Mouse (Mus musculus) thymus, adult 2 months (tissue): ENCODE measurements around the gene Plxna1. TPM values are rescaled to one million over a fixed set of nuclear protein-coding genes. Genes with fewer than 3 reads are reported as not detected.
A peak's percentile ranks its signal among the peaks of the same experiment; 100 is the strongest.

Experiments used
- DNase-seq: peaks from one replicate; pipeline ENCODE4 v3.0.0; 2021
- H3K27ac ChIP-seq: fragments of 200-500 bp; 2 replicates; pipeline ENCODE4 v1.5.1; 2012; ENCODE audit warnings: low read length, control low read depth; ENCODE audit not compliant: control insufficient read depth, insufficient read depth
- H3K27me3 ChIP-seq: fragments of 200-500 bp; 2 replicates; pipeline ENCODE4 v1.6.1; 2012; ENCODE audit warnings: mild to moderate bottlenecking, low read length, moderate library complexity, mixed read lengths; ENCODE audit not compliant: control insufficient read depth, insufficient read depth
- H3K36me3 ChIP-seq: fragments of 200-500 bp; 2 replicates; pipeline ENCODE4 v1.6.1; 2012; ENCODE audit warnings: mild to moderate bottlenecking, low read length, moderate library complexity; ENCODE audit not compliant: control insufficient read depth, insufficient read depth
- H3K4me1 ChIP-seq: fragments of 200-500 bp; replicated peaks from 2 replicates; pipeline ENCODE4 v1.6.1; 2012; ENCODE audit warnings: low read length; ENCODE audit not compliant: control insufficient read depth, insufficient read depth
- H3K4me3 ChIP-seq: fragments of 200-500 bp; 2 replicates; pipeline ENCODE4 v1.5.1; 2012; ENCODE audit warnings: mild to moderate bottlenecking, low read length, control low read depth, moderate library complexity; ENCODE audit not compliant: control insufficient read depth, insufficient read depth
- CTCF ChIP-seq: fragments of 200-500 bp; IDR thresholded peaks from 2 replicates; pipeline ENCODE4 v1.5.1; 2012; ENCODE audit warnings: mild to moderate bottlenecking, control low read depth, low read length, moderate library complexity, borderline replicate concordance; ENCODE audit not compliant: control insufficient read depth, poor library complexity, insufficient read depth; ENCODE audit errors: extremely low read depth
- POLR2A ChIP-seq: fragments of 200-500 bp; IDR thresholded peaks from 2 replicates; pipeline ENCODE4 v1.6.1; 2012; ENCODE audit warnings: mild to moderate bottlenecking, low read length, control low read depth, moderate library complexity; ENCODE audit not compliant: control insufficient read depth, poor library complexity, insufficient read depth; ENCODE audit errors: extremely low read depth
- WGBS: fragments of 180-500 bp; shearing (Covaris S2); methylation state at CpG from one replicate; pipeline ENCODE4 v1.1.7; 2018; 5-methylcytosine and 5-hydroxymethylcytosine counted together
- polyA plus RNA-seq: library from polyadenylated mRNA; depleted of rRNA; stranded (reverse); fragments of >200 nt; gene quantifications from 2 replicates; pipeline ENCODE4 v1.2.3, GENCODE M21; 2012

Plxna1 gene
- polyA plus RNA-seq, 1 experiment, result 51.5 TPM

DNA sequence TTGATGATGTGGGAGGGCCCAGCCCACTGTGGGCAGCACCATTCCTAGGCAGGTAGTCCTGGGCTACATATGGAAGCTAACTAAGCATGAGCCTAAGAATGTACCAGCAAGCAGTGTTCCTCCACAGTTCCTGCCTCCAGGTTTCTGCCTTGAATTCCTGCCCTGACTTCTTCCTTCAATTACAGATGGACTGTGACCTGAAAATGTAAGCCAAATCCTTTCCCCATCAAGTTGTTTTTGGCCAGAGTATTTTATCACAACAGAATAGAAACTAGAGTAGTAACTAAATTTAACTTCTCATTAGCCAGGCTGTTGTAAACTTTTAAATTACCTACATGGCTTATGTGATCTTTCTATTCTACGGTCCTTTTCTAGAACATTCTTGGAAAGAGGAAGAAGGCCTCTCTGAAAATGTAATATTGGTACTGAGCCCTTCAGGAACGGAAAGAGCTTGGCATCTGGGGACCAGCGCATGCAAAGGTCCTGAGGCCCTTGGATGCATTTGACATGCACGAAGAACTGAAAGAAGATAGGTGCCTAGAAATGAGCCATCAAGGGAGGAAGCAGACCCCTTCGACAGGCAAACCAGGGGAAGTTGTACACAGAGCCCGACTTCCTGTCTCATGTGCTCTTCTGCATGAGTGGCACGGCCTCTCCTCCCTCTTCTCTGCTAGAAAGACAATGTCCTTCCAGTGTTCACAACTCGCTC is 66.3 kb downstream of the Plxna1 start:
- TF ChIP-seq POLR2A (no peak), CTCF (no peak)
- H3K4me1 ChIP-seq, result peaks cover 6% of the 10 kb centered on the region
- H3K27me3 ChIP-seq, result no peaks in the 10 kb centered on the region
- WGBS, result 39% methylated on average over 8 of the region's 8 CpGs
- no peak overlapping the region for H3K4me3 ChIP-seq
- DNase-seq, result no peak
- no peak overlapping the region for H3K27ac ChIP-seq
- H3K36me3 ChIP-seq, result no peaks in the 10 kb centered on the region

DNA sequence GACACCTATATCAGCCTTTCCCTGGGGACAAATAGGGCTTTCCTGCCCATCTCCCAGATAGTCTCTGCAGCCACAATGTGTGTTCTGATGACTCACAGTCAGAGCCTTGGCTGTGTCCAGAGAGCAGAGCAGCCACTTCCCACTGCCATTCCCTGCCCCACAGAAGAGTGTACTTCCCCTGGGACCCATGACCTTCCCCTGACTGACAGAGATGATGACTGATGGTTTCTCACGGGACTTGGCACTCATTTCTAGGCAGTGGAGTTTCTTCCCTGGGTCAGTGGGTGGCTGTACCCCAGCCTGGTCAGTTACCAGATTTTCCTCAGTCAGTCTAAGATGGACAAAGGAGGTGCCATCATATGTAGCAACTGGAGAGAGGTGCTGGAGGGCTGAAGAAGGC is 67.8 kb downstream of the Plxna1 start:
- H3K27me3 ChIP-seq, result no peaks in the 10 kb centered on the region
- DNase-seq, result no peak
- peaks cover 6% of the 10 kb centered on the region for H3K4me1 ChIP-seq
- WGBS, result 44% methylated on average over 1 of the region's 1 CpGs
- no peak for TF ChIP-seq POLR2A
- TF ChIP-seq CTCF, result no peak
- no peak overlapping the region for H3K27ac ChIP-seq
- no peak overlapping the region for H3K4me3 ChIP-seq
- H3K36me3 ChIP-seq, result no peaks in the 10 kb centered on the region

DNA sequence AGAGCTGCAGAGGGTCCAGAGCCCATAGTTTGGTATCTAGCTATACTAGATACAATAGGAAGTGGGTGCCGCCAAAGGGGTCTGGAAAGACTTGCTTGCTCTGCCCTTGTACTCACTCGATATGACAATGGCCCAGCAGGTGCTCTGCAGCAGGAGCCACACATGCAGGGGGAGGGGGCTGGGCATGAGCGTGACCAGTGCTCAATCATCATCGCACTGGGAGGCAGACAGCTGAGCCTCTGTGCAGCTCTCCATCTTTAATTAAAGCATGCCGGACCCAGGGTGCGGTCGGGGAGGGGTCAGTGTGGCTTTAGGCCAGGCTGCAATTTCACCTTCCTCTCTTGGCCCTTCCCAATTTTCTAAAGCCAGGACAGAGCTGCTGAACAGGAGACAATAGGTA is 70.9 kb downstream of the Plxna1 start:
- Histone ChIP-seq H3K27me3 (no peaks in the 10 kb centered on the region), H3K27ac (no peak overlapping the region), H3K4me1 (peaks cover 26% of the 10 kb centered on the region), H3K36me3 (no peaks in the 10 kb centered on the region), H3K4me3 (no peak overlapping the region)
- 84% methylated on average over 7 of the region's 7 CpGs for WGBS
- TF ChIP-seq POLR2A (no peak), CTCF (no peak)
- no peak for DNase-seq

DNA sequence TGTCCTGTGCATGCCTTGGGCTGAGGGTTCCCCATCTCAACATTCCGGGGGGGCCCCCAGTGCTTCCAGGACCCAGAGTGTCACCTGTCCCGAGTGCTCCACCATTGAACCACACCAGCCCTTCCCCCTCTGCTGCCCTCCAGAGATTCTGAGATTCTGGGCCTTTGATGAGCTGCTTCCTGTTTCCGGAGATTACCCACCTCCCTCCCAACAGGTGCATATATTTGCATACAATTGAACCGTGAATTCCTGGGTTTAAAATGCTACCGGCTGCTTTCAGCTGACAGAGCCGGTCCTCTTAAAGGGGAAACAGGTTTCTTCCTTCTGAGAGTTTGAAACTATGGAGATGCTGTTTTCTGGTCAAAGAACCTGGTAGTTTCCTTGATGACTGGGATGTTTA is 74.3 kb downstream of the Plxna1 start:
- WGBS, result 7% methylated on average over 6 of the region's 6 CpGs
- Histone ChIP-seq H3K4me3 (no peak overlapping the region), H3K36me3 (no peaks in the 10 kb centered on the region), H3K27me3 (no peaks in the 10 kb centered on the region), H3K27ac (peak overlapping the region; percentile 54; the same call in 1 of the 2 replicates), H3K4me1 (peaks cover 33% of the 10 kb centered on the region)
- no peak for TF ChIP-seq CTCF
- TF ChIP-seq POLR2A, result no peak
- peak; percentile 59 for DNase-seq

DNA sequence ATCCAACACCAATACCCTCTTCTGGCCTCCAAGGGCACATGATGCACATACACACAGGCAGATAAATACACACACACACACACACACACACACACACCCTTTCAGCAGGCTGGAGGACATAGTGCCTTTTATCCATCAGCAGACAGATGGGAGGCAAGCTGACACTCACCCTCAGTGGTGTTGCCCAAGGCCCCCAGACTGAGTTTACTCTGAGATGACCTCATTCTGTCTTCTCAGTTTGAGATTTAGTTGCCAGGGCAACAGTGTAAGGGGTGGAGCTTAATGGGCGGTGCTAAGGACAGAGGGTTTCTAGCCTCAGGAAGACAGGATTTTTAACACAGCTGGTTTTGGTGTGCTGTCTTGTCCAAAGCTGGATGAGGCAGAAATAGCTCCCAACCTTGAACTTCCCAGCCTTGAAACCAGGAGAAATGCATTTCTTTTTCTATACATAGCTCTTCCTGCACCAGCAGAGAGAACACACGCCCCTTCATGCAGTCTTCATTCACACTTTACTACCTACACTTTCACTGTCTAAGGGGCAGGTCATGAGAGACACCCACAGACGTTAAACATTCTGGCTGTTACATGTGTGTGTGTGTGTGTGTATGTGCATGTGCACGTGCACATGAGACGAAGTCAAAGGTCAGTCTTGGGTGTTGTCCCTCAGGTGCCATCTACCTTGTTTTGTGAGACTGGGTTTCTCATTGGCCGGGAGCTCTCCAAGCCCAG is 75.6 kb downstream of the Plxna1 start:
- TF ChIP-seq CTCF, result no peak
- TF ChIP-seq POLR2A, result no peak
- H3K4me1 ChIP-seq, result peaks cover 33% of the 10 kb centered on the region
- H3K36me3 ChIP-seq, result no peaks in the 10 kb centered on the region
- H3K27ac ChIP-seq, result peak overlapping the region; percentile 6; the same call in 1 of the 2 replicates
- peak; percentile 68 for DNase-seq
- H3K4me3 ChIP-seq, result no peak overlapping the region
- no peaks in the 10 kb centered on the region for H3K27me3 ChIP-seq
- WGBS, result 74% methylated on average over 6 of the region's 6 CpGs

DNA sequence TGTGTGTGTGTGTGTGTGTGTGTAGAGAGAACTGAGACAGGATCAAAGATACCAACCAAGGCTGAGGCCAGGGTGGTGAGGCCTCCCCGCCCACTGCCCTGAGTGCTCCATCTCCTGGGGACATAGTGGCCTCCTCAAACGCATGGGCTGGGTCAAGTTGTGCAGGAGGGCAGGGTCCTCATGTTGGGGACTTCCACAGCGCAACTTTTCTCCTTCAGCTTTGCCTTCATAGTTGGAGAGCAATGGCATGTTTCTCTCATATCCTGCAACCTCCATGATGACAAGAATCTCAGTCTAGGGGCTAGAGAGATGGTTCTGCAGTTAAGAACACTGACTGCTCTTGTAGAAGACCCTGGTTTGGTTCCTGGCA is 76.1 kb downstream of the Plxna1 start:
- WGBS, result 63% methylated on average over 3 of the region's 3 CpGs
- no peak for DNase-seq
- TF ChIP-seq CTCF (no peak), POLR2A (no peak)
- Histone ChIP-seq H3K36me3 (no peaks in the 10 kb centered on the region), H3K4me1 (peaks cover 33% of the 10 kb centered on the region), H3K4me3 (no peak overlapping the region), H3K27ac (0 out of 2 replicates have a peak overlapping the region, but pooled peaks have one; percentile 6), H3K27me3 (no peaks in the 10 kb centered on the region)
